Mouse (Mus musculus) limb, embryonic 13.5 days (tissue): ENCODE data around the gene C330021F23Rik. TPM values are rescaled to one million over a fixed set of nuclear protein-coding genes. Genes with fewer than 3 reads are reported as not detected.
A peak's percentile ranks its signal among the peaks of the same experiment; 100 is the strongest.
"Not testable (repeated sequence)": the region's sequence is repeated elsewhere in the genome, so short reads cannot be mapped to it uniquely, and the experiment has no call there.

Source experiments
- ATAC-seq: fragments of 200-750 bp; cut with Nextera tagmentation; 2 replicates; pipeline ENCODE4 v1.8.0; 2017; ENCODE audit warnings: low read depth, moderate number of reproducible peaks, moderate TSS enrichment; ENCODE audit not compliant: low FRiP score
- H3K27ac ChIP-seq: fragments of 300-500 bp; sonication (generic); 2 replicates; pipeline ENCODE4 v1.5.1; 2015; ENCODE audit warnings: inconsistent platforms, mild to moderate bottlenecking, moderate library complexity
- H3K27me3 ChIP-seq: fragments of 300-500 bp; sonication (generic); 2 replicates; pipeline ENCODE4 v1.6.1; 2015; ENCODE audit warnings: mild to moderate bottlenecking, inconsistent platforms
- H3K36me3 ChIP-seq: fragments of 300-500 bp; sonication (generic); 2 replicates; pipeline ENCODE4 v1.6.1; 2015; ENCODE audit warnings: inconsistent platforms, mild to moderate bottlenecking, moderate library complexity
- H3K4me1 ChIP-seq: fragments of 300-500 bp; sonication (generic); 2 replicates; pipeline ENCODE4 v1.6.1; 2015; ENCODE audit warnings: inconsistent platforms
- H3K4me2 ChIP-seq: fragments of 300-500 bp; sonication (generic); replicated peaks from 2 replicates; pipeline ENCODE4 v1.6.1; 2015; ENCODE audit warnings: inconsistent platforms, mild to moderate bottlenecking, moderate library complexity
- H3K4me3 ChIP-seq: fragments of 300-500 bp; sonication (generic); 2 replicates; pipeline ENCODE4 v1.5.1; 2015; ENCODE audit warnings: moderate library complexity, mild to moderate bottlenecking, inconsistent platforms
- H3K9ac ChIP-seq: fragments of 300-500 bp; sonication (generic); 2 replicates; pipeline ENCODE4 v1.6.1; 2015; ENCODE audit warnings: mild to moderate bottlenecking, inconsistent platforms
- H3K9me3 ChIP-seq: fragments of 300-500 bp; sonication (generic); 2 replicates; pipeline ENCODE4 v1.6.1; 2016; ENCODE audit warnings: inconsistent platforms
- WGBS: fragments of 180-500 bp; shearing (Covaris S2); methylation state at CpG from one replicate; pipeline ENCODE4 v1.1.7; 2015; 5-methylcytosine and 5-hydroxymethylcytosine counted together
- polyA plus RNA-seq: library from polyadenylated mRNA; unstranded; fragments of >200 nt; fragmentation: Nextera tagmentation; extraction: Ambion mirVana; gene quantifications from 2 replicates; pipeline ENCODE4 v1.2.1, GENCODE M21; 2015

The C330021F23Rik gene
- polyA plus RNA-seq, 1 experiment from 2014 or later = 0.65 TPM

DNA sequence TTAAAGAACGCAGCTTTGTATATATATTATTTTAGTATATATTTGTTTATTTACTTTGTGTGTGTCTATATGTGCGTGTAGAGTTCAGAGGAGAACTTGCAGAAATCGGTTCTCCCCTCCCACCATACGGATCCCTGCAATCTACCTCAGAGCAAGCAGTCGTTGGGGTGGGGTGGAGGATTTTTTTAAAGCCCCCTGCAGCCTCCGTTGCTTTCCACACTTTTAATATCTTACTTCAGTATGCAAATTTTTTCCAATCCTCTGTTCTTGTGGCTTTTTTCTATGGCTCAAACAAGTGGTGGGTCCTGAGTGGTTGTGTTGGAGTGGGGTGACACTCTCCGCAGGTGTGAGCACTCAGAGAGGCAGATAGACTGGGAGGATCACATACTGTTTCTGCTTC lies 588 bp downstream of the C330021F23Rik start:
- no peaks in the 10 kb centered on the region for H3K4me1 ChIP-seq
- H3K4me2 ChIP-seq = peak overlapping the region; percentile 40; the same call in 1 of the 2 replicates
- H3K36me3 ChIP-seq = no peaks in the 10 kb centered on the region
- no peak overlapping the region for H3K4me3 ChIP-seq
- 16% methylated on average over 7 of the region's 7 CpGs for WGBS
- no peak for ATAC-seq
- H3K9ac ChIP-seq = no peak overlapping the region
- H3K27me3 ChIP-seq = no peaks in the 10 kb centered on the region
- H3K9me3 ChIP-seq = no peaks in the 10 kb centered on the region
- no peak overlapping the region for H3K27ac ChIP-seq

DNA sequence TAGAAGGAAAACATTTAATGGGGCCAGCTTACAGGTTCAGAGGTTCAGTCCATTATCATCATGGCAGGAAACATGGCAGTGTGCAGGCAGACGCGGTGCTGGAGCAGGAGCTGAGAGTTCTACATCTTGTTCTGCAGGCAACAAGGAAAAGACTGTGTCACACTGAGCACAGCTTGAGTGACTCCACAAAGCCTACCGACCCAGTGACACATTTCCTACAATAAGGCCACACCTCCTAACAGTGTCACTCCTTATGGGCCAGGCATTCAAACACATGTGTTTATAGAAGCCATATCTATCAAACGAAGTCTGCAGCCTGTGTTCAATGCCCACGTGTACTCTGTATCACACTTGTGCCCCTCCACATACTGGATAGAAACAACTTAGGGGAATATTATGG lies 2.0 kb downstream of the C330021F23Rik start:
- Histone ChIP-seq H3K27me3 (no peaks in the 10 kb centered on the region), H3K9me3 (no peaks in the 10 kb centered on the region), H3K4me2 (no peak overlapping the region), H3K4me1 (no peaks in the 10 kb centered on the region), H3K4me3 (no peak overlapping the region), H3K27ac (no peak overlapping the region), H3K36me3 (no peaks in the 10 kb centered on the region), H3K9ac (no peak overlapping the region)
- 89% methylated on average over 5 of the region's 5 CpGs for WGBS
- ATAC-seq = no peak

GRCm38 (mm10) chr8:3574546-3574945 lies 6.8 kb downstream of the C330021F23Rik start:
- Histone ChIP-seq H3K36me3 (no peaks in the 10 kb centered on the region), H3K4me1 (peaks cover 6% of the 10 kb centered on the region), H3K27ac (no peak overlapping the region), H3K27me3 (no peaks in the 10 kb centered on the region), H3K9ac (no peak overlapping the region), H3K4me2 (no peak overlapping the region), H3K9me3 (no peaks in the 10 kb centered on the region), H3K4me3 (no peak overlapping the region)
- WGBS = 91% methylated on average over 3 of the region's 3 CpGs
- no peak for ATAC-seq

- H3K27me3 ChIP-seq = no peaks in the 10 kb centered on the region
- ATAC-seq = no peak
- H3K9me3 ChIP-seq = no peaks in the 10 kb centered on the region
- H3K4me3 ChIP-seq = no peak overlapping the region
- 65% methylated on average over 15 of the region's 15 CpGs for WGBS
- H3K9ac ChIP-seq = no peak overlapping the region
- no peak overlapping the region for H3K4me2 ChIP-seq
- H3K27ac ChIP-seq = no peak overlapping the region
- peaks cover 11% of the 10 kb centered on the region for H3K4me1 ChIP-seq
- H3K36me3 ChIP-seq = no peaks in the 10 kb centered on the region
Measured at GRCm38 (mm10) chr8:3576211-3576960, 8.6 kb downstream of the C330021F23Rik start.

DNA sequence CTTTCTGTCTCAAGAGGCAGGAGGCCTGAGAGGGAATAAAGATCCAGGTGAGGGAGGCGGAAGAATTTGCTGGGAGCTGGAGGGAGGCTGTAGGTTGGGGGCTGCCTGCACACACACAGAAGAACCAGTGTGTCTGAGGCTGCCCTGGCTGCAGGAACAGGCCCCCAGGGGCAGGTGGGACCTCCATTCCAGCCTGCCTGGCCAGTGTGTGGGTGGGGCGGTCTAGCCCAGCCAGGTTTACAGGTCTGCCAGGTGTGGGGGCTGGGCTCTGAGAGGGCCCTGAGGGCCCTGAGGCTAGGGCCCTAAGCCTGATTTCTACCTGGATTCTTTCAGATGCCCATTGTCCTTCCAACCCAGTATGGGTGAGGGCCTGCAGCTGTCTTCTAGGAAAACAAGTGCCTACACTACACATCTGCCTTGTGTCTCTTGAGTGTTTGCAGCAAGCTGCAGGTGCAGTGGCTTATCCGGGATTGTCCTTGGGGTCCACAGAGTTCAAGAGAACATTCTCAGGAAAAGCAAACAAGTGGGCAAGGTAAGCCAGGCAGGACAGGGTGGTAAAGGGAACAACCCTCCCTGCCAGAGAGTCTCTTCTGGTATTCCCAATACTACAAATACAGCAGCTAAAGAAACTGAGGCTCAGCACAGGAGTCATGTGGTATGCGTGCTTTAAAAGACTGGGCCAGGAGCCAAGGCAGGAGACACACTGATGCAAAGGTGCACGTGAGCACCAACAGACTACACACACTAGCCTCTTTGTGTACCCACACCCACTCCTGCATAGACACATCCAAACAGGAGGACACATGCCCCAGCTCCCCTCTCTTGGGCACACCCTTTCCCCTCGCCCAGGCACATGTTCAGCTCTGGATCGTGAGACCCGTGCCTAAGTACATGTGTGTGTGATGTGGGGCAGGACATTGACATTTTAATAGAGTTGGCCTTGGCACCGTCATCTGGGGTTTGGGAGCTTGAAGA lies 11.9 kb downstream of the C330021F23Rik start:
- peak; percentile 30; the same call in 1 of the 2 replicates for ATAC-seq
- 61% methylated on average over 9 of the region's 9 CpGs for WGBS

DNA sequence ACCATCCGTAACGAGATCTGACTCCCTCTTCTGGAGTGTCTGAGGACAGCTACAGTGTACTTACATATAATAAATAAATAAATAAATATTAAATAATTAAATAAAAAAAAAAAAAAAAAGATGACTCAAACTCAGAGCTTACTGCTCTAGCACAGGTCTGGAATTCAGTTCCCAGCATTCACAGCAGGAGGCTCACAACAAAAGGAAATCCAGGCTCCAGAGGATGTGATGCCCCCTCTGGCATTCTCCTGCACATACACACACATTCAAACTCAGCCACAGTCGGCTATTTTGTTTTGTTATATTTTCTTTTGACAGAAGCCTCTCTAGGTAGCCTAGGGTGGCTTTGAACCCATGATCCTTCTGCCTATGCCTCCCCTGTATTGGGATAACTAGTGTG lies 14.2 kb downstream of the C330021F23Rik start:
- not testable (repeated sequence) for ATAC-seq, H3K4me2 ChIP-seq, H3K4me3 ChIP-seq, H3K27me3 ChIP-seq, H3K36me3 ChIP-seq, H3K4me1 ChIP-seq, H3K9ac ChIP-seq, H3K27ac ChIP-seq, H3K9me3 ChIP-seq
- WGBS = 96% methylated on average over 3 of the region's 3 CpGs

More for the DNA sequence above, 11.9 kb downstream of the C330021F23Rik start:
- H3K4me1 ChIP-seq = peaks cover 11% of the 10 kb centered on the region
- H3K4me3 ChIP-seq = no peak overlapping the region
- H3K9ac ChIP-seq = no peak overlapping the region
- H3K9me3 ChIP-seq = no peaks in the 10 kb centered on the region
- 0 out of 2 replicates have a peak overlapping the region, but pooled peaks have one; percentile 2 for H3K4me2 ChIP-seq
- no peaks in the 10 kb centered on the region for H3K36me3 ChIP-seq
- no peaks in the 10 kb centered on the region for H3K27me3 ChIP-seq
- H3K27ac ChIP-seq = peak overlapping the region; percentile 34; the same call in 1 of the 2 replicates

GRCm38 (mm10) chr8:3586452-3586851 lies 18.7 kb downstream of the C330021F23Rik start:
- H3K4me1 ChIP-seq = peaks cover 4% of the 10 kb centered on the region
- H3K36me3 ChIP-seq = no peaks in the 10 kb centered on the region
- no peak overlapping the region for H3K4me3 ChIP-seq
- no peak for ATAC-seq
- 98% methylated on average over 2 of the region's 2 CpGs for WGBS
- H3K27me3 ChIP-seq = peaks cover 7% of the 10 kb centered on the region; the same call in 1 of the 2 replicates
- H3K27ac ChIP-seq = no peak overlapping the region
- no peaks in the 10 kb centered on the region for H3K9me3 ChIP-seq
- H3K4me2 ChIP-seq = no peak overlapping the region
- no peak overlapping the region for H3K9ac ChIP-seq

DNA sequence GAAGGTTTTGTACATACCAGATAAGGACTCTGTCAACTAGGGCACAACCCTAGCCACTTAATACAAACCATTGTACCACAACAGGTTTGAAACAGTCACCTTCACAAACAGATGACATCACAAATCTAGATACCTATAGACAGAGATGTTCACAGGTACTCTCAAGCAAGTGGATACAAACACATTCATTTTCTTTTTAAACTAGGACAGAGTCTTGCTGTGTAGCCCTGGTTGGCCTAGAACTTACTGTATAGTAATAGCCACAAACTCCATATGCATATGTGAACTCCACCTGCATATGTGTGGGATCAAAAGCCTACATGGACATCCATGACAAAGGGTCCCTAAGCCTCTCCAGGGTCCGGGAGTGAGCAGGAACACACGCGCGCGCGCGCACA lies 19.2 kb downstream of the C330021F23Rik start, which contains the start of gene Camsap3:
Camsap3 (plus strand) TSS at position 301 of the 398 bp plus-strand sequence.
- Histone ChIP-seq H3K4me1 (peaks cover 4% of the 10 kb centered on the region), H3K9me3 (no peaks in the 10 kb centered on the region), H3K4me3 (peak within 1 kb of the TSS; percentile 70), H3K4me2 (peak within 1 kb of the TSS; percentile 96), H3K9ac (peak within 1 kb of the TSS; percentile 77), H3K27me3 (peaks cover 7% of the 10 kb centered on the region; the same call in 1 of the 2 replicates), H3K27ac (peak within 1 kb of the TSS; percentile 64), H3K36me3 (no peaks in the 10 kb centered on the region)
- ATAC-seq = peak; percentile 11; the same call in 1 of the 2 replicates
- WGBS = 6% methylated on average over 7 of the region's 7 CpGs

GRCm38 (mm10) chr8:3587391-3588257 lies 19.8 kb downstream of the C330021F23Rik start:
- peaks cover 7% of the 10 kb centered on the region; the same call in 1 of the 2 replicates for H3K27me3 ChIP-seq
- no peaks in the 10 kb centered on the region for H3K36me3 ChIP-seq
- under 1% methylated on average over 75 of the region's 77 CpGs for WGBS
- H3K4me1 ChIP-seq = peaks cover 4% of the 10 kb centered on the region
- H3K9ac ChIP-seq = peak overlapping the region; percentile 77
- peak overlapping the region; percentile 70 for H3K4me3 ChIP-seq
- peak; percentile 82 for ATAC-seq
- H3K4me2 ChIP-seq = peak overlapping the region; percentile 96
- H3K27ac ChIP-seq = peak overlapping the region; percentile 64
- H3K9me3 ChIP-seq = no peaks in the 10 kb centered on the region

DNA sequence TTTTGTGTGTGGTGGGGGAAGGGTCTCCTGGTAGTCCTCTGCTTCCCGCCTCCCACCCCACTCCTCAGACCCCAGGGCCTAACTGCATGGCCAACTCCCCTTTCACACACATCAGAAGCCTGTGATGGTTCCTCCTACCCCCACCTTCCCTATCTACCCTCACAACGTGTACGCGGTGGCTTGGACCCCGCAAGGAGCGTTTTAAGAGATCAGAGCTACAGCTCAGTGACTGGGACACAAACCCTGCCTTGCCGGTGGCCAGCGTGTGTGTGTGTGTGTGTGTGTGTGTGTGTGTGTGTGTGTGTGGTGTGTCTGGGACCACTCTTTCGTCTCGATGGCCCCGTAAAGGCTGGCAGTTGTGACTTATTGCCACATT lies 20.5 kb downstream of the C330021F23Rik start:
- WGBS = 4% methylated on average over 11 of the region's 11 CpGs
- peak overlapping the region; percentile 96 for H3K4me2 ChIP-seq
- H3K36me3 ChIP-seq = no peaks in the 10 kb centered on the region
- H3K27ac ChIP-seq = peak overlapping the region; percentile 64; the same call in 1 of the 2 replicates
- peaks cover 4% of the 10 kb centered on the region for H3K4me1 ChIP-seq
- peaks cover 7% of the 10 kb centered on the region; the same call in 1 of the 2 replicates for H3K27me3 ChIP-seq
- peak; percentile 26; the same call in 1 of the 2 replicates for ATAC-seq
- no peaks in the 10 kb centered on the region for H3K9me3 ChIP-seq
- H3K4me3 ChIP-seq = peak overlapping the region; percentile 70
- peak overlapping the region; percentile 77 for H3K9ac ChIP-seq

- Histone ChIP-seq H3K27me3 (no peaks in the 10 kb centered on the region), H3K27ac (no peak overlapping the region), H3K9ac (no peak overlapping the region), H3K36me3 (peaks cover 5% of the 10 kb centered on the region; the same call in 1 of the 2 replicates), H3K4me2 (no peak overlapping the region), H3K4me1 (peaks cover under 1% of the 10 kb centered on the region; the same call in 1 of the 2 replicates), H3K9me3 (no peaks in the 10 kb centered on the region), H3K4me3 (no peak overlapping the region)
- WGBS = 65% methylated on average over 3 of the region's 3 CpGs
- ATAC-seq = no peak
Measured at GRCm38 (mm10) chr8:3593470-3593869, 25.7 kb downstream of the C330021F23Rik start.
